Mouse (Mus musculus) right cerebral cortex, postnatal 36 days (tissue): ENCODE data around the gene Egln1.

Experiments
- DNase-seq, 2 experiments: peaks; one replicate each; pipeline ENCODE4 v3.0.0; 2022; ENCODE audit warnings: low spot score in 2 of 2, mixed read lengths in 1 of 2

The Egln1 gene

GRCm38 (mm10) chr8:124949209-124950068, at the start of gene Egln1:
TSS of gene Egln1 (minus strand) at chr8:124949324.
- peak; percentile 51 to 70 for DNase-seq

GRCm38 (mm10) chr8:124995776-124996175, 46.7 kb upstream of the Egln1 start:
- DNase-seq = no peak

- no peak for DNase-seq
Measured at GRCm38 (mm10) chr8:124991668-124991926, 42.5 kb upstream of the Egln1 start.

- no peak for DNase-seq
Measured at GRCm38 (mm10) chr8:124990923-124991667, 42.0 kb upstream of the Egln1 start.

GRCm38 (mm10) chr8:124980828-124981227, 31.7 kb upstream of the Egln1 start:
- DNase-seq = no peak

GRCm38 (mm10) chr8:124980036-124980435, 30.9 kb upstream of the Egln1 start:
- DNase-seq = no peak

- DNase-seq = no peak
Measured at GRCm38 (mm10) chr8:124978026-124978425, 28.9 kb upstream of the Egln1 start.

- no peak for DNase-seq
Measured at GRCm38 (mm10) chr8:124976211-124976610, 27.1 kb upstream of the Egln1 start.

- DNase-seq = no peak
Measured at GRCm38 (mm10) chr8:124974254-124974653, 25.1 kb upstream of the Egln1 start.

GRCm38 (mm10) chr8:124973221-124973620, 24.1 kb upstream of the Egln1 start:
- DNase-seq = no peak

GRCm38 (mm10) chr8:124970312-124970933, 21.3 kb upstream of the Egln1 start:
- no peak for DNase-seq

- DNase-seq = no peak
Measured at GRCm38 (mm10) chr8:124964966-124965365, 15.8 kb upstream of the Egln1 start.

- DNase-seq = no peak
Measured at GRCm38 (mm10) chr8:124963246-124963645, 14.1 kb upstream of the Egln1 start.

GRCm38 (mm10) chr8:124960226-124960880, 11.2 kb upstream of the Egln1 start:
- DNase-seq = no peak

- DNase-seq = no peak
Measured at GRCm38 (mm10) chr8:124959462-124960225, 10.5 kb upstream of the Egln1 start.

- DNase-seq = no peak
Measured at GRCm38 (mm10) chr8:124954572-124955082, 5.5 kb upstream of the Egln1 start.

- no peak for DNase-seq
Measured at GRCm38 (mm10) chr8:124953188-124953587, 4.1 kb upstream of the Egln1 start.

GRCm38 (mm10) chr8:124950865-124951264, 1.7 kb upstream of the Egln1 start:
- DNase-seq = no peak

- DNase-seq = no peak
Measured at GRCm38 (mm10) chr8:124950069-124950456, 939 bp upstream of the Egln1 start.

GRCm38 (mm10) chr8:124948733-124949111, 402 bp downstream of the Egln1 start:
- no peak for DNase-seq
